Mouse (Mus musculus): ENCODE measurements around the gene Clstn2. TPM values are rescaled to one million over a fixed set of nuclear protein-coding genes. Genes with fewer than 3 reads are reported as not detected.

The Clstn2 gene
- total RNA-seq, 2 experiments from 2014 or later: 93.4 to 102 TPM

DNA sequence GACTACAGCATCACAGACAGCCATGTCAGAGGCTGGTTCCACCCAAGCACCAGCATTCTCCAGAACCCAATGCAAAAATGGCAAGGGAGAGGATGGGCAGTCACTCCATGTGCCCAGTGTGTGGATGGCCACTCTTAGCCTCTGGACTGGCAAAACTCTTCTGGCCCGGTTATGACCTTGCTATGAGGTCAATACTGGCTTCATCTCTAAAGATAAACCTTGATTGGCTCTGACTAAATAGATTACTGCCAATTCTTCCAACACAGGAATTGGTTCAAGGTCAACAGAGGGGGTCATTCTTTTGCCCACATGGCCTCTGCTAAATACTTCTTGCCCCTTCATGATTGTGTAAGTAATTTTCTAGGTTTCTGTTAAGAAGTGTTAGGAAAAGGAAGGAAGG lies 505.1 kb downstream of the Clstn2 start:
- intact Hi-C loops (cut with DNase I): no loop called here
- no peak for DNase-seq (ENCODE audit: extremely low spot score in 1 of 2, low spot score in 2 of 2)

DNA sequence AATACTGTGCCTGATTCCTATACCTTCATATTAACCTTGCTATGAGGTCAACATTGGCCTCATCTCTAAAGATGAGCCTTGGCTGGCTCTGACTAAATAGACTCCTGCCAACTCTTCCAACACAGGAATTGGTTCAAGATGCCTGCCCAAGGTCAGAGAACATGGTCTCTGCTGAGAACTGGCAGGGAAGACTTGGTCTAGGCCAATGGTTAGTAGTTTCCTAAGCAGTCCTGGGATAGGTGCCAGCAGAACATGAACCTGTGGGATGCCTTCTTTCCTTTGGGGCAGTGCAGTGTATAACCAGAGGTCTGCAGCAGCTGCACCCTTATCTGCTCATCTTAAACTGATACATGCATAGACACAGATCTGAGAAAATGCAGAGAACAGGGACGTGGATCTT lies 505.7 kb downstream of the Clstn2 start:
- intact Hi-C loops (cut with DNase I): no loop called here
- no peak for DNase-seq (ENCODE audit: extremely low spot score in 1 of 2, low spot score in 2 of 2)

DNA sequence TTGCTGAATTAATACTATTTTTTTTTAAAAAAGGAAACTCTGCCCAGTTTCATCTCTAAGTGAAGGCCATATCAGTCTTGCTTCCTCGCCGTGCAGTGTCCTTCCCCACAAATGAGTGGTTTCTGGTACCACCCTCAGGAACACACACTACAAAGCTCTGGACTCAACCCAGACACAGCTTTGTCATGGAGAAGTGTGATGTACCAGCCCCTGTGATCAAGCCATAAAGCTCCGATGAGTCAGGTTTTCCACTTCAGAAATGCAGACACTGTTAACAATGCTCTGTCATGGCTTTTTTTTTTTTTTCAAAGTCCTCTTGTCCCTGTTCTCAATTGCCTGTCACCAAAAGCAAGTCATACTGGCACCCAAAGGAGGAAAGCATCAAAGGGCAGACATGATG lies 507.4 kb downstream of the Clstn2 start:
- DNase-seq (ENCODE audit: extremely low spot score in 1 of 2, low spot score in 2 of 2): no peak
- intact Hi-C loops (cut with DNase I): no loop called here

- DNase-seq (ENCODE audit: extremely low spot score in 1 of 2, low spot score in 2 of 2): peak in 1 of 2 experiments; percentile 29
- intact Hi-C loops (cut with DNase I): no loop called here
Observed at GRCm38 (mm10) chr9:97524861-97525260, 508.1 kb downstream of the Clstn2 start.

GRCm38 (mm10) chr9:97520771-97521170 lies 512.2 kb downstream of the Clstn2 start:
- intact Hi-C loops (cut with DNase I): no loop called here

DNA sequence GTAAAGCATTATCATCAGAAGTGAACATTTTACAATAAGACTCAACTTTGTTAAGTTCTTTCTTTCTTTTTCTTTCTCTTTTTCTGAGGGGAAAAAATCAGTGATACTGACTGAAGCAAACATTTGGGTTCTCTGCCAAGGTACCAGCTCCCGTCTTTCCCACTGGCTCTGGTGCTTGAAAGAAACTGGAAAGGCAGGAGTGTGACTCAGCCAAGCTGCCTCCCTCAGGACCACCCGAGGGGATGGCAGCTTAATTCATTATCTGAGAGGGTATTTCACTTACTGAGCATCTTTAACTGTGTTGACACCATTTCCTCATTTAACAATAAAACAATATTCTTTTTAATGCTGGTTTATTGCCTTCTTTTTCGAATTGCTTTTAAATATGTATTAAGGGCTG lies 516.0 kb downstream of the Clstn2 start:
- intact Hi-C loops (cut with DNase I): no loop called here
- DNase-seq (ENCODE audit: extremely low spot score in 1 of 2, low spot score in 2 of 2): no peak

More at GRCm38 (mm10) chr9:97520771-97521170, 512.2 kb downstream of the Clstn2 start:
- no peak for DNase-seq (ENCODE audit: extremely low spot score in 1 of 2, low spot score in 2 of 2)

GRCm38 (mm10) chr9:97514639-97515038 lies 518.3 kb downstream of the Clstn2 start:
- peak in 1 of 2 experiments; percentile 40 for DNase-seq (ENCODE audit: extremely low spot score in 1 of 2, low spot score in 2 of 2)
- intact Hi-C loops (cut with DNase I): no loop called here

DNA sequence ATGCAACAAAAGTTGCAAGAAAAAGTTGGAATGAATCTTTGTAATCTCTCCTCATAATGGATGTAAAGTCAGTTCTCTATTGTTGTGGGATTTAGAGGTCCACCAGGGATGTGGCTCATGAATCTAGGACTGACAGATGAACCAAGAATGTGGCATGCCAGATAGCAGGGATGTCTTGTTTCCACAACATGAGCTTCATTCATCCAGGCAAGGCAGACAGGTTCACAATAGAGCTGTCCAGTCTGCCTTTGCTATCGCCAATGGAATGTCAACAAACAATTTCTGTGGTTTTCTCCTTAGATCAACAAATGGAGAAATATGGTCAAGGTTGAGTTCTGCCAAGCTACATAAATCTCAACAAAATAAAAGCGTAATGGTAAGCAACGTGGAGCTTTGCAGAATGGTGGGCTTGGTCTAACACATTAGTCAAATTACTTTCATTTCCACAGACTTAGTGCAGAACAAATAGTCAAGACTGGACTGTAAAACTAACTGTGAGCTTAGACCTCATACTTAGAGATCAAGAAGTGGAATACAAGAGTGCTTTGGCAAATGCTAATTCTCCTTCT lies 520.6 kb downstream of the Clstn2 start:
- DNase-seq (ENCODE audit: extremely low spot score in 1 of 2, low spot score in 2 of 2): no peak
- intact Hi-C loops (cut with DNase I): no loop called here

DNA sequence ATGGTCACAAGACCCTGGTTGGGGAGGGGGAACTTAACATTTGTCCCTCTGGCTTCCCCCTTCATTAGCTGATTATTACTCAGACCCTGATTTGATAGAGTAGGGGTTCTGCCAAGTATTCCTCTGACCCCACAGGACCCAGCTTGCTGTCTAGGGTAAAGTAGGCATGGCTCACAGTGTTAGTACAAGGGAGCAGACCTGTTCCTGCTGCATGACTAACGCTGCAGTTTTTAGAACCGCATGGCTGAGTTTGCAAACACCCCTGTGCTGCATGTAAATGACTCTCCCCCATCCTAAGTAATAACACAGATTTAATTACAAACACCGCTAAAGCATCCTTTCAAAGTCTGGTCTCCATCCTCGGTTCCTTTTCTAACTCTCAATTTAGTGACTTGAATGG lies 531.6 kb downstream of the Clstn2 start:
- DNase-seq (ENCODE audit: extremely low spot score in 1 of 2, low spot score in 2 of 2): no peak
- intact Hi-C loops (cut with DNase I): no loop called here

DNA sequence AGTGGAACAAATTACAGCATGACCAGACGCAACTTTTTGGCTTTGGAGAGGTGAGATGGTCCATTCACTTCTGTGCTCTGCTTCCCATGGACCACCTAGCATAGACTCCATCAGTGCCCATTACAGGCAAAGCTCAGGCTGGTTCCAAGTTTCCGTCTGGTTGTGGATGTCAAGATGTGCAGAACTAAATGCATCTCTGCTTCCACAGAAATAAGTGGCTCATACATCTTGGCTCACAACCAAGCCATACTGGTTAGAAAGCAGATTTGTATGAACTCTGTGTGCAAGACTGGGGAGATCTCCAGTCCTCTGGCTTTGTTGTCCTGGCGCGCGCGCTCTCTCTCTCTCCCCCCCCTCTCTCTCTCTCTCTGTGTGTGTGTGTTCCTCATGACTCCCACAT lies 537.9 kb downstream of the Clstn2 start:
- DNase-seq (ENCODE audit: extremely low spot score in 1 of 2, low spot score in 2 of 2): peak in 1 of 2 experiments; percentile 20
- intact Hi-C loops (cut with DNase I): no loop called here

DNA sequence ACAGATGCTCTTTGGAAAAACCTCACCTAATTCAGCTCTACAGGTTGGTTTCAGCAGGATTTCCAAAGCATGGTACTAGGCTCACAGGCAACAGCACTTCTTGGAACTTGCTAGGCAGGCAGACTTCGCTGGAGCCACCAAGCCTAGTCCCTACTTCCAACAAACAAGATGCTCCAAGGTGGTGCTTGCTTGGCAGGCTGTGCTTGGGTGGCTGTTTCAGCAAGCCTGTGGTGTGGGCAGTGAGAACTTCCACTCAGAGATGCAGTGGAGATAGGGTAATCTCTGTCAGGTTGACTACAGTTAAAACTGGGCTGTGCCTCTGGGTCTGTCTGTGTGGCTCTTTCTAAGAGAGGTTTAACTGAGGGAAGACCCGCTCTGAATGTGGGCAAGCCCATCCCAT lies 541.4 kb downstream of the Clstn2 start:
- DNase-seq (ENCODE audit: extremely low spot score in 1 of 2, low spot score in 2 of 2): no peak
- intact Hi-C loops (cut with DNase I): no loop called here

DNA sequence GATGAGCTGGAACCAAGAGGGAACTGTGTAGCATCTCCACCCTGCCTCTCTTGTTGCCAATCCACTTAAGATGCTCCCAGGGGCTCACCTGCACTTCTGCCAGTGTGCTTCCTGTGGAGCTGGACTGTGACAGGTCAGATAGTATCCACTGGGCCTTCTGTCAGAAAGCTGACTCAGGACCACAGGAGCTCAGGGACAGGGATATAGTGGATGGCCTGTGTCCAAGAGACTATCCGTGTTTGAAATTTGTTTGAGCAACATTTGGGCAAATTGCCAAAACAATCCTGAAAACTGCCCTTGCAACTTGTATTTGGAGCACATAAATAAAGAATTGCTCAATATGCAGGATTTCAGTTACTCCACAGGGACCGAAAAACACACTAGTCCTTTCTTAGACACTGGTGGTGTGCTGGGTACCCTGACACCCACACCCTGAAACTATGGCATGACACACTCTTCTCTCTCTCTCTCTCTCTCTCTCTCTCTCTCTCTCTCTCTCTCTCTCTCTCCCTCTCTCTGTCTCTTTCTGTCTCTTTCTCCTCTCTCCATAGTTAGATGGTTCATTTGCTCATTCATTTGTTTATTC lies 542.3 kb downstream of the Clstn2 start:
- DNase-seq (ENCODE audit: extremely low spot score in 1 of 2, low spot score in 2 of 2): no peak
- intact Hi-C loops (cut with DNase I): no loop called here

- intact Hi-C loops (cut with DNase I): no loop called here
- no peak for DNase-seq (ENCODE audit: extremely low spot score in 1 of 2, low spot score in 2 of 2)
Observed at GRCm38 (mm10) chr9:97486826-97487225, 546.2 kb downstream of the Clstn2 start.

GRCm38 (mm10) chr9:97481187-97481586 lies 551.8 kb downstream of the Clstn2 start:
- intact Hi-C loops (cut with DNase I): no loop called here
- no peak for DNase-seq (ENCODE audit: extremely low spot score in 1 of 2, low spot score in 2 of 2)

- DNase-seq (ENCODE audit: extremely low spot score in 1 of 2, low spot score in 2 of 2): no peak
- intact Hi-C loops (cut with DNase I): no loop called here
Observed at GRCm38 (mm10) chr9:97476961-97477360, 556.0 kb downstream of the Clstn2 start.

GRCm38 (mm10) chr9:97476456-97476855 lies 556.5 kb downstream of the Clstn2 start:
- intact Hi-C loops (cut with DNase I): no loop called here
- no peak for DNase-seq (ENCODE audit: extremely low spot score in 1 of 2, low spot score in 2 of 2)

- intact Hi-C loops (cut with DNase I): no loop called here
- DNase-seq (ENCODE audit: extremely low spot score in 1 of 2, low spot score in 2 of 2): no peak
Observed at GRCm38 (mm10) chr9:97474896-97475295, 558.1 kb downstream of the Clstn2 start.

DNA sequence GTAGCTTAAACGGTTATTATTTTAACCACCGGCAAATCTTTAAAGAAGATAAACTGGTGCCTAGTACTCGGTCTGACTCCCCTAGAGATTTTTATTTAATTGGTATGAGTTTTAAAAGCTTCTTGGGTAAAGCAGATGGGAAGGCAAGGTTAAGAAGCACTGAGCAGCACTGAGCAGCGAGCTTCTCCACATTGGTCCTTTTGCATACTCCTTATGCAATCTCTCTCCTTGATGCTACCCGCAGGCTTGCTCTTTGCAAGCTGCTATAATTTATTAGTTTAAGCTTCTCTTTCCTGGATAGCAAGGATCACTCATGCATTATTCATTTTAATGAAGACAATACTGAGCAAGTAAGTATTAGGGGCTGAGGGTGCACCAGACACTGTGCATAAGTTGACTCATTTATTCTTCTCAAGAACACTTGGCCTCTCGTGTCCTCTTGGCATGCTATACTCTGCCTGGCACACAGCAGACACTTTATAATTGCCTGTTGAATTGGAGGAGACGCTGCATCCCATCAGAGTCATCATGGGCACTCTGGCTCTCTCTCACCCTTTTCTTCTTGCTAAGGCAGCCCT lies 561.9 kb downstream of the Clstn2 start:
- intact Hi-C loops (cut with DNase I): no loop called here
- no peak for DNase-seq (ENCODE audit: extremely low spot score in 1 of 2, low spot score in 2 of 2)

DNA sequence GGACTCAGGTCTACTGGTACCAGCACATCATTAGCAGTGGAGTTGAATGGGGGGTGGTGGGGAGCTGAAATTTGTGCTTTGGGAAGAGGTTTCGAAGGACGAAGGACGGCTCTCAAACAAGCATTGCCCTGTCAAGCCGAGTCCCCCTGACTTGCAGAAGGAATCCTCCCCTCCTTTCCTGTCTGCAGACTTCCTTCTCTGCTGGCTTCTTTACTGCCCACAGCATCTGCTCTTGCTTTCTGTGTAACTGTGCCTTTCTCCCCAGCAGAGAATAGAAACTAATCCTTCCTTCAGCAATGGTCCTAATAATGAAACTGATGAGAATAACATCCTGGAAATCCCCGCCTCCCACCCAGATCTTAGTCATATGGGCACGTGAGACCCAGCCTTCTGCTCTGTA lies 572.5 kb downstream of the Clstn2 start:
- intact Hi-C loops (cut with DNase I): no loop called here
- no peak for DNase-seq (ENCODE audit: extremely low spot score in 1 of 2, low spot score in 2 of 2)

- intact Hi-C loops (cut with DNase I): no loop called here
- no peak for DNase-seq (ENCODE audit: extremely low spot score in 1 of 2, low spot score in 2 of 2)
Observed at GRCm38 (mm10) chr9:97459745-97460144, 573.2 kb downstream of the Clstn2 start.

All from left cerebral cortex, postnatal 10 days (tissue).